Mouse (Mus musculus) heart, postnatal 4 days (tissue): ENCODE results near the gene Ankrd63. TPM values are rescaled to one million over a fixed set of nuclear protein-coding genes. Genes with fewer than 3 reads are reported as not detected.
A peak's percentile ranks its signal among the peaks of the same experiment; 100 is the strongest.

Experiments
- DNase-seq: peaks from one replicate; pipeline ENCODE4 v3.0.0; 2021
- total RNA-seq, 2 experiments: library from RNA; stranded (reverse); gene quantifications; 2 replicates each; pipeline ENCODE4 v1.2.3; 2021

Gene Ankrd63
- total RNA-seq, 2 experiments from 2014 or later: 1.3 to 1.4 TPM

DNA sequence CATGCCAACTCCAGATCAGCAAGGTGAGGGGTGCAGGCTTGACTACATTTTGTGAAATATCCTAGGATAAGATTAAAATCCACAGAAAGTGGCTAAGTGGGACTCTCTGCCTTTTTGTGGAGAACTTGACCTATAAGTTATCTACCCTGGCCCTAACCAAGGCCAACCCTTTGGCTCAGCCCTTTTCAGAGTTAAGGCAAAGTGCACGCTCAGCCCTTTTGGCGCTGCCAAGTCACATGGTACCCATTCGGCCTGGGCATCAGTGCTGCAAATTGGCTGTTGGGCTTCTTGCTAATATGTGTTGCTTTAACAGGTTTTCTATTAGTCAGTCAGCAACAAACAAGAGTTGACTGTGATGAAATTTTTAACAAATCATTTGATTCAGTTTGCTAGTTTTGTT, 16.0 kb downstream of the Ankrd63 start:
- DNase-seq: no peak

DNA sequence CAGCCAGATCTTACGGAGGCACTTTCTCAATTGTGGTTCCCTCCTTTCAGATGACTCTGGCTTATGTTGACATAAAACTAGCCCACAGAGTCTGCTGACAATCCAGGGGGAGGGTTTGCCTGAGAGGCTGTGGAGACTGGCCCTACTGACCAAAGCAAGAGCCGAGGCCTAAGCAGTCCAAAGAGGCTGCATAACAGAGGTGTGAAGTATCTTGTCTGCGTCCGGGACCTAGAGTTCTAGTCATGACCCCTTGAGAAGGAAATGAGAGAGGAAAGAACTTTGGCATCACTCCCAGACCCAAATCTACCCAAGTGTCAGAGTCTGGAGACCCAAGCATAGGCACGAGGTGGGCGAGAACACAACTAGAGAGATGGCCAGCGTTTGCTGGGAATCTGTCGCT, 17.1 kb downstream of the Ankrd63 start:
- no peak for DNase-seq

DNA sequence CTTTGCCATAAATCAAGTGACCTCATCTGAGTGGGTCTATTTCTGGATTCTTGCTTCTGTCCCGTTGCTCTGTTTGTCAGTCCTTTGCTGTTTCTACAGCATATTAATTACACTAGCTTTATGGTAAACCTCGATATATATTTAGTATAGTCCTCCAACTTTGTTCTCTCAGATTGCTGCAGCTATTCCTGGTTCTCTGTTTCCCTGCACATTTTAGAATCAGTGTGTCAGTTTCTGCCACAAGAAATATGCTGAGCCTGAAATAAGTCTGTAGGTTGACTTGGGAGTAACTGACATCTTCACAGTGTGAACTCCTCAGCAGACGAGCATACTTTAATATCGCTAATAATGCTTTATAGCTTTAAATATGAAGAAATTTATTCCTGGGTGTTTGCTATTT, 18.7 kb downstream of the Ankrd63 start:
- no peak for DNase-seq

DNA sequence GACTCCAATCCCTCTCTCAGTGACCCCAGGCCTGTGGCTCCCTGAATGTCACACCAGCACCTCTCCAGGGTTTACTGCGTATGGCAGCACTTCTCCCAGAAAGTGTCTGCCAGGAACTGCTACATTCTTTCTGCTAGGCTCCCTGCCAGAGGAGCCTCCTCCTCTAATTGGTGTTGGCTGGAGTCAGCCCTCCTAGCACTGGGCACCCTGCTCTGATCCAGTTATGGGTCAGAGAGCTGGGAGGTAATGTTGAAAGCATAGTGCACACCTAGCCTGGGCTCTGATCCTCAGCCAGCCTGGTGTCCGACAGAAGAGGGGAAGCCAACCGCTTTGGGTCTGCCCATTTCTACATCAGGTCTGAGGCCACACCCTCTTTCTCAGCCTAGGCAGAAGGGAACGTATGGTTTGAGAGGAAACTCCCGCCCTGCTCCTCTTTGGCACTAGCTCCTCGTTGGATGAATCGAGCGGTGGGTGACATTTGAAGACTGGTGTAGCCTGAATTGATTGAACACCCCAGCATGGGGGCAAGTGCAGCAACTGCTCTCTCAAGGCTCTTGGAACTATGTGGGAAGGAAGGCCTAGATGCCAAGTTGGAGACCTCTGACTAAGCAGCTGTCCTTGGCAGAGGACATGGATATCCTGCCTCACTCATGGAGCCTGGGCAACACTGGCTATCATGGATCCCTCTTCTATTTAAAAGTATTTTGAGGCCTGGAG, 21.1 kb downstream of the Ankrd63 start:
- DNase-seq: peak; percentile 39

DNA sequence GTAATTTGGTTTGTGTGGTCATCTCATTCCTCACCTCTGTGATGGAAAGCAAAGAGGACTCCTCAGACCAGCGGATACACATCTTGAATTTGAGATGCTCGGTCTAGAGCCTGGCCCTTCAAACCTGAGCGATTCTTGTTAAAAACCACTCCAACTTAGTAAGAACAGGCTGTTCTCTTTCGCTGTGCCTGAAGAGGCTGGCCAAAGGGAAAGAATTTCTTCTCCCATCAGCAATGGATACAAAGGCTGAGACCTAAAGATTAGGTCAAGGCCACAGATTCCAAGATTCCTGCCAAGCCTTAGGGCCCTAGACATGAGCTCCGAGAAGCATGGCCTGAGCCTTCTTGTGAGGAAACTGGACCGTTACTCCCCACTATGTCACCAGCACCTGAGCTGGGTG, 22.8 kb downstream of the Ankrd63 start:
- DNase-seq: no peak

DNA sequence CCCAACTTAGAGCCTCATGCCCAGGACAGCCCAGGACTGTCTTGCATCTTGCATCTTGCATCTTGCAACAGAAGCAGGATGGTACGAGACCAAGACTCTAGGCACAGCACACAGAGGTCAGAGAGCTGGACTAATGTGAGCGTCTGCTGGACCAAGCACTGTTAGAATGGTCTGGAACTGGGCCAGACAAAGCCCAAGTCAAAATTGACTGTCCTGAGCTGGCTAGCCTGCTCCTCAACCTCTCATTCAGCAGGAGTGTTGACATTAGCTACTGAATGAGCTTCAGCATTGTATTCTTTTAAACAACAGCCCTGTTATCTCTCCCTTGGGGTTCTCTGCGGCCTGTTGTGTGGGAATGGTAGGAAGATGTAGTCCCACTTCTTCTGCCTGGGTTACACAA, 24.2 kb downstream of the Ankrd63 start:
- DNase-seq: no peak

DNA sequence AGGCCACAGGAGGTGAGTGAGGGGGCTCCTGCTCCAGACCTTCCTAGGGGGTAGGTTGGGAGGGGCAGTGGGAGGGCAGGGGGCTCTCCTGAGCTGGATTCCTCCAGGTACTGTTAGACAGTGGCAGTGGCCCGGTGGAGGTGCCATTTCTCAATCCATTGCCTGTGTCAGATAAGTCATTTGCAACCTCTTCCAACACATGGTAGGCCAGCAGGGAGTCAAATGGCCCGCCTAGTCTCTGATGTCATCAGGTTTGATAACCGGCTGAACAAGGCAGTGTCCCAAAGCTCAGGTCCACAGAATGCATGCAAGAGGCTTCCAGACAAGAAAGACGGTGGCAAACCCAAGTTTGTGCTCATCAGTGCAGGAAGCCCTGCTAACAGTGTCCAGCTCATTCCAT, 25.9 kb downstream of the Ankrd63 start:
- DNase-seq: no peak

DNA sequence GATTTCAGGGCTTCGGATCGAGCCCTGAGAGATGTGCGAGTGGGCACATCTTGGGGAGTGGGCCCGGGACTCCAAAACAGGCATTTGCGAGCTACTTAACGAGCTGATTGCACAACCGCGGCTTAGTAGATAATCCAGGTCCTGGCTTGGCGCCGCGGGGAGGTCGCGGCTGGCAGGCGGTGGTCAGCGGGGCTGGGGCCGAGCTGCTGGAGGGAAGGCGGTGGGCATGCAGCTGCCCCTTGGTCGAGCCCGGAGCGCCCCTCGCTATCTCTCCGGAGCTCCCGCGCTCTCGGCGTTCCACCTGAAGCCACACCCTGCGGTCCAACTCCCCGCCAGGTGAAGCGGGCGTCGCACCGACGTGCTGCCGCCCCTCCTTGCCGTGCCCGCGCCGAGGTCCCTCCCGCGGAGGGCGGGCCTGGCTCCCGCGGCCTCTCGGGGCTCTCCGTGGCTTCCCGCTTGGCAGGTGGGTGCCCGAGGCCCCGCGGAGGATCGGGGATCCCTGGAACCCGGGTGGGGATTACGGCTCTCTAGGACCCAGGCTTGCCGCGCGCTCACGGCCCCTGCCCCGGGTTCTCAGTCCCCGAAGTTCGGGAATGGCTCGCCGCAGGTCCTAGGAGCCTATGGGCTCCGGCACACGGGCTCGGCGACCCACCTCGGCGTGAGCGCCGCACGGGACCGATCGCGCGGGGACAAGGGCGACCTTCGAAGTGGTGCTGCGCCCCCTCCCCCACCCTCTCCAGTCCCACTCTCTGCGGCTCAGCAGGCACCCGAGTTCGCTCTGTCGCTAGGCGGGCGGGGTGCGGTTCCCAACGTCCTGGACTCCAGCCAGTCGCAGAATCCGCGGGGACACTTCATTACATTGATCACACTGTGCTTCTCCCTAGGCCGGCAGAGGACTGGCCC, 26.7 kb downstream of the Ankrd63 start:
- DNase-seq: peak; percentile 50

DNA sequence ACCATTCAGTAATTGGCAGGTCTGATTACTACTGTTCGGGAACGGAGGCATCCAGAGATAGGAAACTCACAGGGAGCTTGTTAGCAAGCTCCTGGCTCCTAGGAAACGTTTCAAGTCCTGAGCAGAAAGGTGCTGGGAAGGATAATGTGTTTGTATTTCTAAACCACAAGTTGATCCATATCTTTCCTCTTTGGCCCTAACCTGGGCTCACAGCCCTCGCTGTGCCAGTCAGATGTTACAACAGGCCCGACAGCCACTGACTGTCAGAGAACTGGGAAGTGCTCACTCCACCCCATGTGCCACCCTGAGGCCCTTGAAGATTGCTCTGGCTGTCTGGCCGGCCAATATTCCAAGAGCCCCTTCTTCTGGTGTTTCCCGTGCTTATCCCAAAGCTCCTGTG, 29.3 kb downstream of the Ankrd63 start:
- no peak for DNase-seq

DNA sequence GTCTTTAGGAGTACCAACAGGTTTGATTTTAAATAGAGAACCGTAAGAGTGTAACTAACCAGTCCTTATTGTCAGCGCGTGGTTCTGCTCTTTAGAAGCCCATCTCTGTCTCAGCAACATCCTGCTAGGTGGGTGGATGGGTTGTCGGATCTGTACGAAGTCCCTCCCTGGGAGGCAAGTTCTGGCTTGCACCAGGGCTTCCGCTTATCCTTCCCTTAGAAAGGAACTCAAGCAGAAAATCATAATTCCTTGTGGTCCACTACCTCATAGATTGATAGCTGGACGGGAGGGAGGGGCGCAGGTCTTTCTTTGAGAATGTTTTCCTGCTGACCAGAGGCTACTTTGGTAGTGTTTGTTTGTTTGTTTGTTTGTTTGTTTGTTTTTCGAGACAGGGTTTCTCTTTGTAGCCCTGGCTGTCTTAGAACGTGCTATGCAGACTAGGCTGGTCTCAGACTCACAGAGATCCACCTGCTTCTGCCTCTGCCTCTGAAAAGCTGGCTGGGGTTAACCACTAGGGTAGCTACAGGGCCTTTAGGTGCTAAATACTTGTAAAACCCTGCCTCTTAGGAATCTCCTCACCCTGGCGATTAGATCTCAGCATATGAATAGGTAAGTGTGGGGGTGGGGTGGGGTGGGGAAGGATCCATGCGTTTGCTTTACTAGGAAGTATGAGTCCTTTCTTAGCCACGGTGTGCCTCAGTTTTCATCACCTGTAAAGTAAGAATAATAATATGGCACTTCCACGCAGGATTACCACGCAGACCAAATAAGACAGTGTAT, 29.9 kb downstream of the Ankrd63 start:
- DNase-seq: no peak

DNA sequence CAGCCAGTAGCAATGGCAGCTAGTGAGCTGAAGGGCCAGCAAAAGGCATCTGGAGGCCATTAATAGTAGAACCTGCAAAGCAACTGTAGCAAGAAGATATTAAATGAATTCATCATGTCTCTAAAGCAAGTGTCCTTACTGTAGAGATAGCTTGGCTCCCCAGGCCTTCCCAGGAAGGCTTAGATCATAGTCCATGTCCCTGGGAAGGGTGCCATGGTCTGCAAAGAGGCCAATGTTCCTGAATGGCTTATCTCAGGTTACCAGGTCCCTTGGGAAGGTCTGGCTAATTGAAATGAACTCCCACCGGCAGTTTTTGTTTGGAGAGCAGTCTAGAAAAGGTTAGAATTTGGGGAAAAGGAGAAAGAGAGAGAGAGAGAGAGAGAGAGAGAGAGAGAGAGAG, 32.0 kb downstream of the Ankrd63 start:
- no peak for DNase-seq

DNA sequence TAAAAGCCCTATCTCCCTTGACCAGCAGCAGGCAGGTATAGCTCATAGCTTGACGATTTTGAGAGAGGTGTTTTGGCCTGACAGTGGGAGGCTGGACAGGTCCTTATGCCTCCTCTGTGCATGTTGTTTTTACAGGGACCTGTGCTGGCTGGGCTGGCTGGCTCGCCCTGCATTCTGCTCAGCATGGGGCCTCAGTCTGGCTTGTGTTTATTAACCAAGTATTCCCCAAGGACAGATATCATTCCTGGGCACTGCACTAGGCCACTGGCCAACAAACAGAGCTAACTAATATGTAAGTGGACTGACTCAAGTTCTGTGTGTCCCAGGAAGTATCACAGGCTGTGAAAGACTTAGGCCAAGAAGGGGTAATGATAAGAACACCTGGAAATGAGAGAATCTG, 34.0 kb downstream of the Ankrd63 start:
- DNase-seq: peak; percentile 41

DNA sequence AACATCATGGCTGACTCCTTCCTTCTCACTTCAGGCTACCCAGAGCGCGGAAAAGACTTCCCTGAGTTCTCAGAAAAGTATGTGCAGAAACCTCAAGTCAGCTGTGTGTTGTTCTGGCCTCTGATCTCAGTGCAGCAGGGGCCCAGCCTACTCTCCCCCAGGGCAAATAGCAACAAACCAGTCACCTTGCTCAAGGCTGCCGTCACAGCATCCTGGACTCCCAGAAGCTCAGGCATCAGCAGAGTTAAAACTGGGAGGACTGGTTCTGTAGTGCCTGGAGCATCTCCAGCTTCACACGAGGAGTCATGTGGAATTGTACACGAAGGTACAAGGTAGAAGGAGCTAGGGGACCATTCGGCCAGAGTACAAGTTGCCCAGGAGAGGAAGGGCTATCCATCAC, 34.5 kb downstream of the Ankrd63 start:
- DNase-seq: no peak

DNA sequence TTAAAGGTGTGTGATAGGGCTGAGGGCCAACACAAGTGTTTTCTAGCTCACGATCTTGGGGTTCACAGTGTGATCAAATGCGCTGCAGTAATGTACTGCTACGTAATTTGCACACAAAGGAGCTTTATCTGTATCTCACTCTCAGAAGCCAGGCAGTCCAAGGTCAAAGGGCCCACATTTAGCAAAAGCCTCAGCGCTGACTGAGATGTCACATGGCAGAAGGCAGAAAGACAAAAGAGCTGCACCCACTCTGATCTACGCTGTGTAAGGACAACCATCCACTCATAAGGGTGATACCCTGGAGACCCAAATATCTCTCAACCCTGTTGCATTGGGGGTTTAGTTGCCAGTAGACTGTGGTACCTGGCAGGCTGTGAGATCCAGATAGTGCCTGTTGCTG, 36.6 kb downstream of the Ankrd63 start:
- no peak for DNase-seq

DNA sequence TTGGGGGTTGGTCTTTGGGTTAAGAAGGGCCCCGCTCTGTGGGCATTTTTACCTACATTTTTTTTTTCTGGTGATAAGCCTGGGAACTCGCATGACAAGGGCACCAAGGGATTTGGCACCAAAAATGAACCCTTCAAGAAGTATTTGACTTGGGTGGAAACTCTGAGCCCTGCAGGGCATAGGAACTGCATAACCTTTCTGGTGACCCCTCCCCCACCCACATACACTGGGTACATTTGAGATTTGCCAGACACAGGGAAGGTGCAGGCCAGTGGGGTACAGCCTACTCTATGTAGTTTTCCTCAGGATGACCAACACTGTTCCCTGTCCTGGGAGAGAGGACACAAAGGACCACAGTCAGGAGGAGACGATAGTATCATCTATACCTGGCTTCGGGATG, 38.1 kb downstream of the Ankrd63 start:
- no peak for DNase-seq

DNA sequence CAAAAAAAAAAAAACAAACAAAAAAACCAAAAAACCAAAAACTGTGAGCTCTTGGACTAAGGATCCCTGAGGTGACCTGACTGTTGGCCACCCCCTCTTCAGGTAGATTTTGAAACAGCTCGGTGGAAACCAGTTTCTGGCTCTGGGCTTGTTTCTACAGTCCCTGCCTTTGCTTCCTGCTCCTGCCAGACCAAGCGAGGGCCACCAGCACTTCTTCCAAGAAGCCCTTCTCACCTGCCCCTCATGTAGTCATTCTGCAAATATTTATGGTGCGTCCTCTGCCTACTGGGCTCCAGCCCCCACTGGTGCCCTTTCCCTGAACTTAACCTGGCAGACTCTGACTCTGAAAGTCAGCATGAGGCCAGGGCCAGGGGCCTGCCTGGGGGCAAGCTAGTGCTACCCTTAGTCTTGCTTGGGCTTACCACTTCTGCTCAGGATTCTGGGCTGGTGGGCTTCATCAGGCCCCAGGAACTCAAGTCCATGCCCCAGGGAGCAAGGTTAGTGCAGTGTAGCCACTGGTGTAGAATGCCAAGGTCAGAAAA, 38.7 kb downstream of the Ankrd63 start:
- DNase-seq: no peak

DNA sequence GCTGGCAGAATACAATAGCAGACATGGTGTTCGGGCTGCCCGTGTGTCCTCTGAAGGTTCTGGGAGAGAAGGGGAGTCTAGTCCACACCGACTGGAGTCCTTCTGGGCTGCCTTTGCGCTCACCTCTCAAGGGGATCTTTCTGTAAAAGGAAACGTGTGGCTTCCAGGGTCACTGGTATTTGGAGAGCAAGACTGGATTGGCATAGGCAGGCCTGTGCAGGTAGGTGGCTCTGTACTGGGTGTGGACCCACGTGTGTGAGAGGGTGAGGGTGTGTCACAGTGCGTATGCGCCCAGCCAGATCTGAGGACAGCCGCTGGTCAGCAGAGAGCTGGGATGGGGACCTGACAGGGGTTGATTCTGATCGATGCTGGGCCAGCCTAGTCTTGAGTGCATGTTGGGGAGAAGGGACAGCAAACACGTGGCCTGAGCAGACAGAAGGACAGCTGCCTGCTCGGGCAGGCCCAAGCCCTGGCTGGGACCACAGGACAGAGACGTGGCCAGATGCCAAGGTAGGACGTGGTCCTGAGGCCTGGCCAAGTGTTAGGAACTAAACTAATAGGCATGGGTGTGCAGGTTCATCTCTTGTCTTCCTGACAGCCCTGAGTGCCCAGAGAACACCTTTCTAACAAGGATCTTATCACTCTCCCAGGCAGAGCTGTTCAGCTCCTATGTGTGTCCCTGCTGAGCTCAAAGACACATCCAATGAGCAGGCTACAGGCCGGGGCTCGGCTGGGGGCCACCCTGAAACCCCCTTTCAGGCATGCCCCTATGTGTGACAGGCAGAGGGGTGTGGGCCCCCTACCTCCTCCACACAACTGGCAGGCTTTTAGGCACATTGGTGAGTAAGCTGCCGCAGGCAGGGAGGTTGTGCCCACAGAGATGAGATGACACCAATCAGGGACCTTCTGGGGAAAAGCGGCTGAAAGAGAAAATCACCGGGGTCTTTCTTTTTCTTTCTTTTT, 39.7 kb downstream of the Ankrd63 start:
- peak; percentile 70 for DNase-seq

DNA sequence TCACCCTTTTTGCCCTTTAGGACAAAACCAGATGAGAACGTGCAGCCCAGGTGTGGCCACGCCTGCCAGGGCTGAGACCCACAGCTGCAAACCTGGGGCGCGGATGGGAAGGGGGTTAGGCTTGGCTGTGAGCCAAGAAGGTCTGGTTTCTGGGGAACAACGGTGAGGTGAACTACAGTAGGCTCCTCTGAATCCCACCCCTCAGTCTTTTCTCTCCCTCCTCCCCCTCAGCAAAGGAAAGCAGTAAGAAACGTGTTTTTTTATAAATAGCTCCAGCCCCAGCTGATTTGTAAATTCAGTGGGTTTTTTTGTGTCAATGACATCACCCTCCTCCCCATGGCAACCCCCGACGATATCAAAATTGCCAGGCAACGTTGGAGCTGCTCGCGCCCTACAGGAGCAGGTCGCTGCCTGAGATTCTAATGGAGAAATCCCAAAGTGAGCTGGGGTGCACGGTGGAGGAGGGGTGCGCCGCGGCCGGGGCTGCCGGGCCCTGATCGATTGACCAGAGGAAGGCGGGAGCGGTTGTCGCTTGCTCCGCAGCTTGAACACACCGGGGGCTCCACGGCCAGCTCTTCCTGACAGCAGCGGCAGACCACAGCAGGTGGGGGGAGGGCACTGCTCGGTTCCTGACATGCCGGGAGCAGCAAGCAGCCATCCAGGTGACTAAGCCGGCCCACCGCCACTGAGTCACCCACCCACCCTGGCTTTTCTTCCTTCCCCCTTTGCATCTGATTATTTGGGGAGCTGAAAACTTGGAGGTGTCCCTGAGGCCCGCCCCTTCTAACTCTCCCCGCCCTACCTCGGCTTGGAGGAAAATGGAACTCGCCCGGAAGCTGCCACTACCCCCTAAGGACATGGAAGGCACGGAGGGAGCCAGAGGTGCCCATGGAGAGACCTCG, 40.6 kb downstream of the Ankrd63 start, which contains the start of gene Pak6:
Gene Pak6, plus strand, starts transcription at position 402 of the 902 bp plus-strand sequence.
- peak; percentile 31 for DNase-seq

DNA sequence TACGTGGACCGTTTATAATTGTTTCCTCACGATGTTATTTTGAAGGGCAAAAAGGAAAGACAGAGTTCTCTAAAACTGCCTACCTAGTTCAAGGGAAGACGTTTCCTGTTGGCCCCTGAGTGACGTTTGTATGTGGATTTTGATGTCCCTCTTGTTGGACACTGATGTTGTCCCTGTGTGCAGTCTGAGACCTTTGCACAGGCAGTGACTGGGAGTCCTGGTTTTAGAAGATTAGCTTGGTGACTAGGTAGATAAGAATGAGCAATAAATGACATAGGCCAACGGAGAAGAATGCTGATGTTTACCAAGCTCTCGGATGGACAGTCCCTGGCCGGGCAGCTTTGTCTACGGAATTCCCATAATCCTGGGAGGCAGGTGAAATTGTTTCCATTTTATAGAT, 41.9 kb downstream of the Ankrd63 start:
- no peak for DNase-seq

DNA sequence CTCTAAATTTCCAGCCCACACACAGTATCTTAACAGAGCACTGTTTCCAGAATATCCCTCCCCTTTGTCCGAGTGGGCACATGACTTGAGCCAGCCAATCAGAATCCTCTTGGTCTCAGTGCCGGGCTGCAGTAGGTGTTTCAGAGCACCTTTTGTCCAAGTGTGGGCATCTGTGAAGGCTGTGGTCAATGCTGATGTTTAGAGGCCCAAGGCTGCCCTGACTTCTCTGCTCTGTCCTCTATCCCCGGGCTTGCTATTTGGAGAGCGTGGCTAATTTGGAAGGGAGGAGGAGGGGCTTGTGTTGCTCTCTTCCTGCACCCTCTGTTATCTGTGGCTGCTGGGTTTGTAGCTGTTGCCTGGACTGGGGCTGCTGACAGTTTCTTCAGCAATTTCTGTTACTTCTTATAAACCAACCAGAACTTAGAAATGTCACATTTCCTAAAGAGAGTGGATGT, 43.7 kb downstream of the Ankrd63 start:
- DNase-seq: peak; percentile 53
